Mouse (Mus musculus) limb, embryonic 10.5 days (tissue): ENCODE measurements around the gene Myo16. TPM values are rescaled to one million over a fixed set of nuclear protein-coding genes. Genes with fewer than 3 reads are reported as not detected.

ENCODE experiments used
- DNase-seq: peaks from one replicate; pipeline ENCODE4 v3.0.0-alpha.2; 2017; ENCODE audit warnings: low spot score
- H3K27ac ChIP-seq: fragments of 300-500 bp; sonication (generic); 2 replicates; pipeline ENCODE4 v1.5.1; 2016; ENCODE audit warnings: mild to moderate bottlenecking
- H3K27me3 ChIP-seq: fragments of 300-500 bp; sonication (generic); 2 replicates; pipeline ENCODE4 v1.6.1; 2016; ENCODE audit warnings: low read depth, mild to moderate bottlenecking; ENCODE audit not compliant: poor library complexity, severe bottlenecking
- H3K36me3 ChIP-seq: fragments of 300-500 bp; sonication (generic); 2 replicates; pipeline ENCODE4 v1.6.1; 2016; ENCODE audit warnings: mild to moderate bottlenecking, moderate library complexity
- H3K4me1 ChIP-seq: fragments of 300-500 bp; sonication (generic); 2 replicates; pipeline ENCODE4 v1.6.1; 2016
- H3K4me3 ChIP-seq: fragments of 300-500 bp; sonication (generic); 2 replicates; pipeline ENCODE4 v1.5.1; 2016; ENCODE audit warnings: mild to moderate bottlenecking, moderate library complexity
- H3K9me3 ChIP-seq: fragments of 300-500 bp; sonication (generic); replicated peaks from 2 replicates; pipeline ENCODE4 v1.6.1; 2016; ENCODE audit warnings: mild to moderate bottlenecking
- WGBS: fragments of 180-500 bp; shearing (Covaris S2); methylation state at CpG from one replicate; pipeline ENCODE4 v1.1.7; 2016; 5-methylcytosine and 5-hydroxymethylcytosine counted together
- polyA plus RNA-seq: library from polyadenylated mRNA; unstranded; fragments of >200 nt; fragmentation: Nextera tagmentation; extraction: Ambion mirVana; gene quantifications from 2 replicates; pipeline ENCODE4 v1.2.1, GENCODE M21; 2016

Gene Myo16
- polyA plus RNA-seq, 1 experiment from 2014 or later: 0.20 TPM

DNA sequence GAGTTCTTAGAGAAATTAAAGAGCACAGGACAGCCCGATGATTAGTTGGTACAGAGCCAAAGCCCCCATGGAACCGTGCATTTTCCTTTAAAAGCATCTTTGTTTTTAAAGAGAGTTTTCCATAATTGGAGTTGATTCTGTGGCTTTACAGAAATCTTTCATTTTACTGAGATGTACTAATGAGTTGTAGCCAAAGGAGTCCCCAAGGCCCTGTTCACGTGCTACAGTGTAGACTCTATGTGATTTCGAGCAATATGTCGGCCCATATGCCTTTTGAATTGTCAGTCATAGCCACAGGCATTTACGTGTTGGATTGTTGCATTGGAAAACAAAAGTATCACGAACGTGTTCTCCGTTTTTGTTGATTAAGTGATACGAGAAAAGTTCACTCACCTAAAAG, 325.3 kb downstream of the Myo16 start:
- WGBS: 92% methylated on average over 10 of the region's 10 CpGs
- no peak for DNase-seq
- H3K4me3 ChIP-seq: no peak overlapping the region
- no peaks in the 10 kb centered on the region for H3K9me3 ChIP-seq
- no peaks in the 10 kb centered on the region for H3K36me3 ChIP-seq
- H3K27ac ChIP-seq: no peak overlapping the region
- H3K27me3 ChIP-seq: no peaks in the 10 kb centered on the region
- H3K4me1 ChIP-seq: no peaks in the 10 kb centered on the region

DNA sequence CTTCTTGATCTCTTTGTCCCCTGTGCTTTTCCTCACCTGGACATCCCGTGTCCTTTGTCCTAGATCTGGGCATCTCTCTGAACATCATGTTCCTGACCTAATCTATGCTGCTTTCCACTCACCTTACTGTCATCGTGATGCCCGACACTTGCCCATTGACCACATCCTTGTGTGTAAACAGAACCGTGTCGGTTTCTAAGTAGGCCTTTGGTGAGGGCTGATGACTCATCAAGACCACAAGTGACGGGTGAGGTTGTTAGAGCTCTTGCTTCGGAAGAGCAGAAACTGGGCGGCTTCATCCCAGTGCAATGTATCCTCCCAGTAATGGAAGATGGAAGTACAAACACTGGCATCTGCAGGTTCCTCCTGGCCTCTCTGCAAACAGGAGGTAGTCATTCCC, 327.1 kb downstream of the Myo16 start:
- Histone ChIP-seq H3K4me1 (no peaks in the 10 kb centered on the region), H3K27me3 (no peaks in the 10 kb centered on the region), H3K4me3 (no peak overlapping the region), H3K9me3 (no peaks in the 10 kb centered on the region), H3K36me3 (no peaks in the 10 kb centered on the region), H3K27ac (no peak overlapping the region)
- DNase-seq: no peak
- 90% methylated on average over 8 of the region's 8 CpGs for WGBS

DNA sequence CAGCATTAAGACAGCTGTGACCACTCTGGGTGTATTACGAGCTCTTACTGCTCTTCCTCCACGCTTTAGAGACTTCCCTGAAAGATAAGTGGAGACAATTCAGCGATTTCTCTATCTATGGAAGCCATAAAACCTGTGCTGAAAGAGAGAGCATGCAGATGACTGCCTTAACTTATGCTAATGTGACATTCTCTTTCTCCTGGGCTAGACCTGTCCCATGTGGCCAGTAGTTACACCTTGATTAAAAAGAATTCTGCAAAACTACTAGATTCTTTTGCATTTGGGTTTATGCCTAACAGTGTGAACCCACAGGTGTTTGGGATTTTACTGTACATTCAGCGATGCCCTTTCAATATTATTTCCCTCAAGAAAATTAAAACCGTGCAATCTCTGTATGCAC, 328.4 kb downstream of the Myo16 start:
- no peaks in the 10 kb centered on the region for H3K4me1 ChIP-seq
- H3K9me3 ChIP-seq: no peaks in the 10 kb centered on the region
- H3K27ac ChIP-seq: no peak overlapping the region
- H3K4me3 ChIP-seq: no peak overlapping the region
- no peaks in the 10 kb centered on the region for H3K27me3 ChIP-seq
- WGBS: 84% methylated on average over 5 of the region's 5 CpGs
- no peak for DNase-seq
- H3K36me3 ChIP-seq: no peaks in the 10 kb centered on the region

DNA sequence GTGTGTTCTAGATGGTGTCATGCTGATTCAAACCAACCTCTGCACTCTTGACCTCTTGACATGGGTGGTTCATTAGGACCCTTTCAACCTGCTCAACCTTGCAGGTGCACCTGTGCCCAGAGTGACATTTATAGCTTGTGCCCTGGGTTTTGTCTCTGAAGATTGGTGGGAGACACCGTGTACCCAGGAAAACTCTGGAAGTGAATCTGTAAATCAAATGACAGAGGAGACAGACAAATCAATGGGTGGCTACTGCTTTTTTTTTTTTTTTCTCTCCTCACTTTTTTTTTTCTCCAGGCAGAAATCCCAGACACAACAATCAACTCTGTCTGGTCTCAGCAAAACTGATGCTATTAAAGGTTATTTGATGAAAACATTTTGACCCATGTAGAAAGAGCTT, 329.2 kb downstream of the Myo16 start:
- no peak for DNase-seq
- Histone ChIP-seq H3K4me1 (no peaks in the 10 kb centered on the region), H3K4me3 (no peak overlapping the region), H3K27me3 (no peaks in the 10 kb centered on the region), H3K27ac (no peak overlapping the region), H3K36me3 (no peaks in the 10 kb centered on the region), H3K9me3 (no peaks in the 10 kb centered on the region)
- 27% methylated on average over 1 of the region's 1 CpGs for WGBS

DNA sequence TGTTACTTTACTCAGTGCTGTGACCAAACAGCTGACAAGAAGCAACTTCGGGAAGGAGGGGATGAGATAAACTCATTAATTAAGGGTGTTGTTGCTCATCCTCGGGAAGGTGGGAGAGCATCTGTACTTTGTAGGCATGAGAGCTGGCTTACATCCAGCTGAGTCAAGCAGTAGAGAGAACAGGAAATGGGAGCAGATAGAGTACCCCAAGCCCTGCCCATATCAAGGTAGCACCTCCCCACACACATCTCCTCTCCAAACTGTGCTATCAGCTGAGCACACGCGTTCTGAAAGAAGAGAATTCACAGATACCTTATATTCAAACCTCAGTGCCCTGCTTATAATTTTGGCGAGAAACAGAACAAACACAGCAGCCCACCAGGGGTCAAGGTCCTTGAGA, 330.1 kb downstream of the Myo16 start:
- Histone ChIP-seq H3K27ac (no peak overlapping the region), H3K27me3 (no peaks in the 10 kb centered on the region), H3K9me3 (no peaks in the 10 kb centered on the region), H3K4me1 (no peaks in the 10 kb centered on the region), H3K4me3 (no peak overlapping the region), H3K36me3 (no peaks in the 10 kb centered on the region)
- DNase-seq: no peak
- 78% methylated on average over 5 of the region's 5 CpGs for WGBS

DNA sequence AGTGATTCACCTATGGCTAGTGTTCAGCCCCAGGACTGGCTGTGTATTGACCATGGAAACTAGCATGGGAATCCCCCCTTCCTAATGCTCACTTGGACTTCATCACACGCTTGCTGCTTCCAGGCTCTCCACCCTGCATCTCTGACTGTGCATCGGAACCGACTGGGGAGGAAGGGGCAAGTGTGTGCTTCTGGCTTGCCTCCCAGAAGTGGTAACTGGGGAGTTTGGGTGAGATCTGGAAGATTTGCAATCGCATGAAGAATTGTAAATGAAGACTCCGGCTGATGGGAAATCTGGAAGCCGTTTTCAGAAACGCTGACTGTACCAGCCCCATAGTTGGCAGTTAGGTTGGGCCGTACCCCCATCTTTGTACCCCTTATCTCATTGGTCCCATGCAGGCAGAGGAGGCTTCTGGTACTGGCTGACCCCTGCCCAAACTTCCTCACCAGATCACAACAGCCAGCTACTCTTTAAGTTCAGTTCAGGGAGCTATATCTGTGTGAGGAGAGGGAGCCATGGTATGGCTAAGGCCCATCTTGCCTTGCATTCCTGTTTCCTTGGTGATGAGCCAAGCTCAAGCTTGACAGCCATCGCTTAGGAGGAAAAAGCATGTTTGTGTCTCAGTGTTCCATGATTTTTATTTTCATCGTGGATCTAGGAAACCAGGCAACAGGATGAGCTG, 336.2 kb downstream of the Myo16 start:
- H3K27ac ChIP-seq: no peak overlapping the region
- no peaks in the 10 kb centered on the region for H3K4me1 ChIP-seq
- no peaks in the 10 kb centered on the region for H3K36me3 ChIP-seq
- no peaks in the 10 kb centered on the region for H3K9me3 ChIP-seq
- no peak for DNase-seq
- whole genome bisulfite sequencing: 92% methylated on average over 10 of the region's 10 CpGs
- H3K4me3 ChIP-seq: no peak overlapping the region
- no peaks in the 10 kb centered on the region for H3K27me3 ChIP-seq

DNA sequence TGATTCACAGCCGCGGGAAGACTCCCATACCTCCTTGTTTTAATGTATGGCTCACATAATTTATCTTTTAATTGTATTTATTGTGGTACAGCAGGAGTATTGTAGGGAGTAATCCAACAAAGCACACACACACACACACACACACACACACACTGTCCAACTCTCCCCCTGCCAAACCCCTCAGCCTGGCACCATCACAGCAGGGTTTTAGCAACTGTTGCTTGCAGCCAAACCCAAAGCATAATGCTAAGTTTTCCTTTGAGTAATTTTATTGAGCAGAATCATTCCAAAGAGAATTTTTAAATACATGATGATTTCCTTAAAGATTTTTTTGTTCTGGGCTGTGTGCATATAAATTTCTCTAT, 336.7 kb downstream of the Myo16 start:
- Histone ChIP-seq H3K36me3 (no peaks in the 10 kb centered on the region), H3K27ac (no peak overlapping the region), H3K4me3 (no peak overlapping the region), H3K4me1 (no peaks in the 10 kb centered on the region), H3K27me3 (no peaks in the 10 kb centered on the region), H3K9me3 (no peaks in the 10 kb centered on the region)
- DNase-seq: no peak
- WGBS: 94% methylated on average over 2 of the region's 2 CpGs

DNA sequence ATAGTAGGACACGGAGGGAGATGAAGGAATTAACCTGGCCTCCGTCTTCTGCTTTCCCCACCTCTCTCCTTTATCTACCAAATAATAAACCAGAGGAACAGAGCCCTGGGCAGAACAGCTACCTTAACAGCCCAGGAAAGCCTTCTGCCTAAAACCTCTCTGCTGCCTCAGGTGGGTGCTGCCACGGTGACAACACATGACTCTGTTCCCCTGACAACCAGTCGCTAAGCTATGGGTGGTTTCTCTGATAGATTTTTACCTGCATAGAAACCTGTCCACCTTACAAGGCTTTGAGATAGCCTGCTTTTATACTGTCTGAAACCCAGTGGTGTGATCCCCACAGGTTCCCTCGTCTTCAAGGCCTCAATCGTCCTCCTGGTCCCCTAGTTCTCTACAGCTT, 337.2 kb downstream of the Myo16 start:
- no peak overlapping the region for H3K27ac ChIP-seq

DNA sequence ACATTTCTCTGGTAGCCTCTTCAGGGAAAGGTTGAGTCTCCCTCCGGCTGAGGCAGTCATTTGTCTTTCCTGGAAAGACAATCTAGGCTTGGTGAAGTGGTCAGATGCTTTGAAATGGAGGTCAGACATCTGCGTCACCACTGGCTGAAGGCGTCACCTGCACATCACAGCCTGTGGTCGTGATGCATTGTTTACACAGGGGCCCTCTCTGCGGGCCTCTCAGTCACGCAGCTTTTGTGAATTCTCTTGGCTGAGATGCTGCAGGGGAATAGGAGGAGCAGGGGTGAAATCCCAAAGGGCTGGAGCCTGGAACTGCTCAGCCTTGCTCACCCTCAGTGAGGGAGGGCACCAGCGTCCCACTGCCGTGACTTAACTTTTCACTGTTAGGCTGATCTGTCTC, 346.1 kb downstream of the Myo16 start:
- Histone ChIP-seq H3K27ac (no peak overlapping the region), H3K36me3 (no peaks in the 10 kb centered on the region), H3K4me3 (no peak overlapping the region), H3K27me3 (no peaks in the 10 kb centered on the region), H3K9me3 (no peaks in the 10 kb centered on the region), H3K4me1 (no peaks in the 10 kb centered on the region)
- 22% methylated on average over 8 of the region's 8 CpGs for WGBS
- no peak for DNase-seq

More for the DNA sequence above, 337.2 kb downstream of the Myo16 start:
- Histone ChIP-seq H3K27me3 (no peaks in the 10 kb centered on the region), H3K4me1 (no peaks in the 10 kb centered on the region), H3K36me3 (no peaks in the 10 kb centered on the region), H3K9me3 (no peaks in the 10 kb centered on the region), H3K4me3 (no peak overlapping the region)
- DNase-seq: no peak
- WGBS: 83% methylated on average over 6 of the region's 6 CpGs

DNA sequence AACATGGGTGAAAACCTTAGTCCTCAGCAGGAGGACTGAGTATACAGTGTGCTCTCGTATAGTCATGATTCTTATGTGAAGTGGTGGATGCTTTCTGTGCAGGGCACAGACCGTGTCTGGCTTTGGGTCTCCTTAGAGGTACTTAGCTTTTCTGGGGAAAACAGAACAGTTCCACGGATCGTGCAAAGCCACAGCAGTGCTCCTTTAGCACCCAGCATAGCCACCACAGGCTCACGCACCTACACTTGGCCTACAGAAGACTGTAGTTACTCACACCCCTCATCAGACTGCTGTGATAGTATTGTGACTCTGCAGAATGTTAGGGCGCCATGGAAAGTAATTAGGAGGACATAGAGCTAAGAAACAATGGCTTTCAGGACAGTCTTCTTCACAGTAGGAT, 346.8 kb downstream of the Myo16 start:
- no peak overlapping the region for H3K27ac ChIP-seq
- H3K36me3 ChIP-seq: no peaks in the 10 kb centered on the region
- WGBS: 87% methylated on average over 6 of the region's 6 CpGs
- no peaks in the 10 kb centered on the region for H3K9me3 ChIP-seq
- no peak overlapping the region for H3K4me3 ChIP-seq
- H3K4me1 ChIP-seq: no peaks in the 10 kb centered on the region
- no peaks in the 10 kb centered on the region for H3K27me3 ChIP-seq
- DNase-seq: no peak

DNA sequence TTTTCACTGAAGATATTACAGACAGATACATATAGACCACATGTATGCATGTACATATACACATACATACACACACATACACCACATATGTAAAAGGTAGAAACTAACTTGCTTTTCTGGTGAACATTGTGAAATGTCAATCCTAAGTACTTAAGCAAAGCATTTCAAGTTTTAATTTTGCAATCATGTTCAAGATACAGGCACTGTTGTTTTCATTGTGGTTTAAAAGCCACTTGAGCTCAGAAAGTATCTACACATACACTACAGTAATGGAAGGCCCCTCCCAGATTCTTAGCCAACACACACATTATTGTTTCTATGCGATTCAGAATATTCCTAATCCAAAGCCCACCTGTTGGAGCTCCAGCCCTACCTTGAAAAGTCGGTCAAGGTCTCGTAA, 348.0 kb downstream of the Myo16 start:
- H3K4me1 ChIP-seq: 0 out of 2 replicates have a peak, but pooled peaks cover 2% of the 10 kb centered on the region
- H3K27ac ChIP-seq: no peak overlapping the region
- WGBS: 98% methylated on average over 3 of the region's 3 CpGs

DNA sequence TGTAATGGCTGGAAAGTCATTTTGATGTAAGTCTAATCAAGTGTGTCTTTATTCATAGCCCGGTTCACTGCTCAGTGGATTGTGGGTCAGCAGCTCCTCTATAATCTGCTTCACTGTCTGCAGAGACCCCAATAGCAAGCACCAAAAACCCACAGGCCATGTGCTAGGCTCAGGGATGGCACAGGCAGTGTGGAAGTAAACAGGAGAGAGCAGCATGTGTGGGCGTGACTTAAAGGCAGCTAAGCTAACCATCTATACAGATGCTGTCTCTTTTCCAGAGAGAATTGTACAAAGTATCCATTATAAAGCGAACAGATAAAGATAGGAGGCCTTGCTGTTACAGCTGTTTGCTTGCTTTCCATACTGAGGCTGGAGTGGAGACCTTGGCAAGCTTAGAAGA, 358.4 kb downstream of the Myo16 start:
- no peak for DNase-seq
- Histone ChIP-seq H3K27ac (no peak overlapping the region), H3K36me3 (no peaks in the 10 kb centered on the region), H3K4me1 (no peaks in the 10 kb centered on the region), H3K4me3 (no peak overlapping the region), H3K9me3 (no peaks in the 10 kb centered on the region), H3K27me3 (no peaks in the 10 kb centered on the region)
- 81% methylated on average over 3 of the region's 3 CpGs for WGBS

More for the DNA sequence above, 348.0 kb downstream of the Myo16 start:
- no peak for DNase-seq
- no peak overlapping the region for H3K4me3 ChIP-seq
- no peaks in the 10 kb centered on the region for H3K27me3 ChIP-seq
- no peaks in the 10 kb centered on the region for H3K9me3 ChIP-seq
- no peaks in the 10 kb centered on the region for H3K36me3 ChIP-seq

DNA sequence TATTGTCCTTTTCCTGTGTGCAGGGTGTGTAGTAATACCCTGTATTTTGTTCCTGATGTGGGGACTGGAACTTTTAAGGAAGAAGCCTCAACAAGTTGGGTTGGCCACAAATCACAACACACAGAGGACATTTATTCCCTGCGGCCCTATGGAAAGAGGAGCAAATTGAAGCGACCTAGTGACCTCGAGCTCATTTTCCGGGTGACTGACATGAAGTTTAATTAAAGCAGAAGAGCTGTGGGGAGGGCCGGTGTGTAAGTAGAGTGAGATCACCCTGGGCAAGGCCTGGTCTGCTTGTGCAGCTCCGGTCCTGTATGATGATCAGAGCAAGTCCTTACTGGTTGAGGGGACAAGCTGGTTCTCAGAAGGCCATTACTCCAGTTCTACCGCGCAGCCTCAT, 363.7 kb downstream of the Myo16 start:
- H3K4me1 ChIP-seq: no peaks in the 10 kb centered on the region
- no peak overlapping the region for H3K4me3 ChIP-seq
- 81% methylated on average over 8 of the region's 8 CpGs for WGBS
- H3K27me3 ChIP-seq: no peaks in the 10 kb centered on the region
- DNase-seq: no peak
- no peak overlapping the region for H3K27ac ChIP-seq
- H3K36me3 ChIP-seq: no peaks in the 10 kb centered on the region
- H3K9me3 ChIP-seq: no peaks in the 10 kb centered on the region

DNA sequence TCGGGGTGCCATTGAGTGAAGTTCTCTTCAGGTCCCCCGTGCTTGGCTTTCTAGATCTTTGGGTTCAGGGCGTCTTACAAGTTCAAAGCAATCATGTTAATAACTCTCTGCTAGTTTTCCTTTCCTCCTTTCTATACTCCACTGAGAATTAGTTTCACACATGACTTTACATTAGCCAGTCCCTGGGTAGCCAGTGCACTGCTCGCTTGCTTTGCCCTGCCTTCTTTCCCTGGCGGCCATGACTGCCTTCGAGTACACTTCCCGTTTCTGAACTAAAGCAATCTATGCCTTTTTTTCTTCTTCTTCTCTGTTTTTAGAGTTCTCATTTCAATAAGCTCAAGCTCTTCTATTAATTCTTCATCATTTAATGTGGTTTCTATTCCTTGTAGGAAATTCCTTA, 365.6 kb downstream of the Myo16 start:
- Histone ChIP-seq H3K27ac (no peak overlapping the region), H3K4me1 (no peaks in the 10 kb centered on the region), H3K27me3 (no peaks in the 10 kb centered on the region), H3K4me3 (no peak overlapping the region), H3K9me3 (no peaks in the 10 kb centered on the region), H3K36me3 (no peaks in the 10 kb centered on the region)
- 88% methylated on average over 7 of the region's 7 CpGs for WGBS
- DNase-seq: no peak
